Mouse (Mus musculus) kidney, postnatal 0 days (tissue): ENCODE measurements around the gene 2310022B05Rik. TPM values are rescaled to one million over a fixed set of nuclear protein-coding genes. Genes with fewer than 3 reads are reported as not detected.

Experiments
- ATAC-seq: fragments of 200-750 bp; cut with Nextera tagmentation; replicated peaks from 2 replicates; pipeline ENCODE4 v1.8.0; 2017; ENCODE audit warnings: low read depth, moderate number of reproducible peaks, moderate TSS enrichment, moderate library complexity; ENCODE audit not compliant: low FRiP score
- DNase-seq: peaks from one replicate; pipeline ENCODE4 v3.0.0-alpha.2; 2016; ENCODE audit warnings: low spot score
- H3K27ac ChIP-seq: fragments of 300-500 bp; sonication (generic); 2 replicates; pipeline ENCODE4 v1.5.1; 2014; ENCODE audit warnings: mild to moderate bottlenecking
- H3K27me3 ChIP-seq: fragments of 300-500 bp; sonication (generic); 2 replicates; pipeline ENCODE4 v1.6.1; 2014; ENCODE audit warnings: low read length, mixed read lengths; ENCODE audit not compliant: insufficient read depth
- H3K36me3 ChIP-seq: fragments of 300-500 bp; sonication (generic); 2 replicates; pipeline ENCODE4 v1.6.1; 2014; ENCODE audit warnings: low read length, mixed read lengths; ENCODE audit not compliant: insufficient read depth
- H3K4me1 ChIP-seq: fragments of 300-500 bp; sonication (generic); replicated peaks from 2 replicates; pipeline ENCODE4 v1.6.1; 2014; ENCODE audit warnings: antibody characterized with exemption, low read length, mixed read lengths; ENCODE audit not compliant: insufficient read depth
- H3K4me2 ChIP-seq: fragments of 300-500 bp; sonication (generic); 2 replicates; pipeline ENCODE4 v1.6.1; 2014; ENCODE audit warnings: mild to moderate bottlenecking, low read length, moderate library complexity, mixed read lengths
- H3K4me3 ChIP-seq: fragments of 300-500 bp; sonication (generic); replicated peaks from 2 replicates; pipeline ENCODE4 v1.5.1; 2014; ENCODE audit warnings: low read depth, low read length
- H3K9ac ChIP-seq: fragments of 300-500 bp; sonication (generic); 2 replicates; pipeline ENCODE4 v1.6.1; 2014; ENCODE audit warnings: low read depth, low read length
- H3K9me3 ChIP-seq: fragments of 300-500 bp; sonication (generic); replicated peaks from 2 replicates; pipeline ENCODE4 v1.6.1; 2016; ENCODE audit warnings: low read length, inconsistent platforms, mixed read lengths
- CTCF ChIP-seq: IDR thresholded peaks from 2 replicates; pipeline ENCODE4 v1.5.1; 2016; ENCODE audit warnings: antibody characterized with exemption, low read depth, mild to moderate bottlenecking, moderate library complexity
- WGBS: fragments of 180-500 bp; shearing (Covaris S2); extraction: QIAGEN DNeasy Blood & Tissue Kit; methylation state at CpG from one replicate; pipeline ENCODE4 v1.1.7; 2014; 5-methylcytosine and 5-hydroxymethylcytosine counted together
- polyA plus RNA-seq: library from polyadenylated mRNA; unstranded; fragments of >200 nt; fragmentation: Nextera tagmentation; extraction: Ambion mirVana; gene quantifications from 2 replicates; pipeline ENCODE4 v1.2.1, GENCODE M21; 2015

The 2310022B05Rik gene
- polyA plus RNA-seq, 1 experiment from 2014 or later = 32.0 TPM

DNA sequence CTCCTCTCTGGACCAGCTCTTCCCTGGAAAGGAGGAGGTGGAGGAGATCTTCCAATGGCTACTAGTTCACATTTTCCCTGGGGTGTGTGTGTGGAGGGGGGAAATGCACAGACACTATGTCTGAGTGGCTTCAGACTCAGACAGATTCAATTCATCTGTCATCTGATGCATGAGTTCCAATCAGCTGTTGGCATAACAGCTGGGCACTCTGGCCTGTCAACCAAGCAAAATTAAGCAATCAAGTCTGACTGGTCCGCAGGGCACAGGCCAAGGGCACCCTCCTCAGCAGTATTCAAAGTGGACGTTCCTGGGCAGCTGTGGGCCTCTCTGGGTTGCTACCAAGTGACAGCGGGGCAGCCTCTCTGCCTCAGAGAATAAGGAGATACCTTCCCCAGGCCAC, 5.6 kb upstream of the 2310022B05Rik start:
- Histone ChIP-seq H3K27me3 (no peaks in the 10 kb centered on the region), H3K4me1 (0 out of 2 replicates have a peak, but pooled peaks cover under 1% of the 10 kb centered on the region), H3K27ac (no peak overlapping the region), H3K36me3 (0 out of 2 replicates have a peak, but pooled peaks cover 6% of the 10 kb centered on the region), H3K9me3 (no peaks in the 10 kb centered on the region), H3K4me2 (no peak overlapping the region), H3K4me3 (no peak overlapping the region), H3K9ac (no peak overlapping the region)
- no peak for ATAC-seq
- DNase-seq = no peak
- 69% methylated on average over 3 of the region's 3 CpGs for WGBS
- no peak for TF ChIP-seq CTCF

DNA sequence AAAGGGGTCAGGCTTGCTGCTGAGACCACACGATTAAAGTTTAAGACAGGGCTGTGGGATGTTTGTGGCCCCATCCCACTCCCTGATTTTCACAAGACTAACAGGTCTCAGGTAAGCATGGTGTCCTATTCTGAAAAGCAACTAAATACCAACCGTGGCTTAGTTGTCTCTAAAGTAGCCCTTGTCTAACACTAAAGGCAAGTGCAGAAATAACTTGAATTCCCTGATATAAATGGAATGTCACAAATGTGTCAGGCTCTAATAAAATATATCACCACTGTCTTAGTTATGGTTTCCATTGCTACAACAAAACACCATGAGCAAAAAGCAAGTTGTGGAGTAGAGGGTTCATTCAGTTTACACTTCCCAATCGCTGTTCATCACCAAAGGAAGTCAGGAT, 1.2 kb upstream of the 2310022B05Rik start:
- H3K27me3 ChIP-seq = no peaks in the 10 kb centered on the region
- ATAC-seq (no peak), DNase-seq (peak; percentile 36)
- H3K4me3 ChIP-seq = no peak overlapping the region
- 57% methylated on average over 3 of the region's 3 CpGs for WGBS
- no peak overlapping the region for H3K4me2 ChIP-seq
- H3K36me3 ChIP-seq = no peaks in the 10 kb centered on the region
- peak overlapping the region; percentile 87; the same call in 1 of the 2 replicates for H3K27ac ChIP-seq
- peaks cover 11% of the 10 kb centered on the region; the same call in 1 of the 2 replicates for H3K4me1 ChIP-seq
- no peaks in the 10 kb centered on the region for H3K9me3 ChIP-seq
- no peak overlapping the region for H3K9ac ChIP-seq
- no peak for TF ChIP-seq CTCF

DNA sequence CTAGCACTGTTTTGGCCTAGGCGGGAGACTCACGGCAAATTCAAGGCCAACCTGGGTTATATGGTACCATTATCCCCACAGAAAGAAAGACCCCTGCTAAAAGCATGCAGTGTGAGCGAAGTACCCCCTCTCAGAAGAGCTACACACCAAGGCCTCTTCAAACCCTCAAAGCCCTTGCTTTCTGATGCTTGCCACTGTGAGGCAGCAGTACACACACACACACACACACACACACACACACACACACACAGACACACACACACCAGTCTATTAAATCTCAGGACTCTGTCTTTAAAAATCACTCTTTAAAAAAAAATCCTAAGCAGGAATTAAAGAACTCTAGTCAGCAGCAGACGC, 683 bp upstream of the 2310022B05Rik start:
- H3K9ac ChIP-seq = no peak overlapping the region
- no peaks in the 10 kb centered on the region for H3K36me3 ChIP-seq
- peak; percentile 26 for DNase-seq
- peak overlapping the region; percentile 80 for H3K4me2 ChIP-seq
- no peaks in the 10 kb centered on the region for H3K27me3 ChIP-seq
- peak overlapping the region; percentile 87 for H3K27ac ChIP-seq
- ATAC-seq = no peak
- no peak overlapping the region; the same call in 1 of the 2 replicates for H3K4me3 ChIP-seq
- H3K4me1 ChIP-seq = peaks cover 11% of the 10 kb centered on the region; the same call in 1 of the 2 replicates
- no peak for TF ChIP-seq CTCF
- WGBS = 49% methylated on average over 4 of the region's 4 CpGs
- H3K9me3 ChIP-seq = no peaks in the 10 kb centered on the region

GRCm38 (mm10) chr8:124662446-124663111, 590 bp downstream of the 2310022B05Rik start:
- under 1% methylated on average over 49 of the region's 49 CpGs for WGBS
- no peaks in the 10 kb centered on the region for H3K36me3 ChIP-seq
- H3K27ac ChIP-seq = peak overlapping the region; percentile 87
- DNase-seq (peak; percentile 33), ATAC-seq (peak; percentile 64)
- no peaks in the 10 kb centered on the region for H3K9me3 ChIP-seq
- peak overlapping the region; percentile 80 for H3K4me2 ChIP-seq
- peak overlapping the region; percentile 81 for H3K9ac ChIP-seq
- peaks cover 22% of the 10 kb centered on the region for H3K4me1 ChIP-seq
- H3K27me3 ChIP-seq = no peaks in the 10 kb centered on the region
- peak overlapping the region; percentile 73 for H3K4me3 ChIP-seq
- TF ChIP-seq CTCF = no peak

DNA sequence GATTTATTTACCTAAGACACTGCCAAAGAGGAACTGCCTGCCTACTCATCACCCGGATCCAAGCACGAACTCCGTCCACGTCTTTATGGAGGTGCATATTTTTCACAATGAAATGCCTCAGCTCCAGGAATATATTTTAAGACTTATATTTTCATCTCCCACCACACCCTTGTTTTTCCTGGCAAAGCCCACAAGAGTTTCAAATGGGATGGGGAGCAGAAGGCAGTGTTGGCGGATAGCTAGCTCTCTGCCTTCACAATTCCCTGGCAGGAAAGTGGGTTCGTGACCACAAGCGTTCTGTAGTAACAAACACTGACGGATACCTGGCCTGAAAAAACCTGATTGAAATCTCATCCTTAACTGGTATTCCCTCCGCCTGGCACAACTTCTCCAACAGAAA, 1.4 kb downstream of the 2310022B05Rik start:
- TF ChIP-seq CTCF = no peak
- peaks cover 22% of the 10 kb centered on the region for H3K4me1 ChIP-seq
- no peaks in the 10 kb centered on the region for H3K27me3 ChIP-seq
- 21% methylated on average over 9 of the region's 9 CpGs for WGBS
- H3K4me3 ChIP-seq = peak overlapping the region; percentile 73
- no peaks in the 10 kb centered on the region for H3K9me3 ChIP-seq
- peak overlapping the region; percentile 81 for H3K9ac ChIP-seq
- ATAC-seq = no peak
- H3K36me3 ChIP-seq = no peaks in the 10 kb centered on the region
- peak; percentile 39 for DNase-seq
- H3K4me2 ChIP-seq = peak overlapping the region; percentile 80
- peak overlapping the region; percentile 87 for H3K27ac ChIP-seq

DNA sequence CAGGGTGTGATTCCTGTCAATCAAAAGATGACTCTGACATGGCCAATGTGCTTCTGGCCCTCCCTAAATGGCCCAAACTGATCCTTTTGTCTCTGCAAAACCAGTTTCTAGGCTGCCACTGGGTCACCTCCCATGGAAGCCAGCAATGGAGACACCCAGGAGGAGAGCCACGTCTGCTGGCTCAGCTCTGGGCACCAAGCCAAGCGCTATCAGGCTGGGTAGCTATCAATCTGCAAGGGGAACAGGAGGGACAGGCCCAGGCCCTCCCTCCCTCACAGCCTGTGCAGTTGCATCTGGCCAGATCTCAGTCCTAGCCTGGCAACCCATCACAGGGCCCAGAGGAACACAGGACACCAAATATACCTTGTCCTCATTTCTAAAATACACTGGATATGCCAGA, 4.8 kb downstream of the 2310022B05Rik start:
- Histone ChIP-seq H3K9ac (no peak overlapping the region), H3K4me1 (peaks cover 31% of the 10 kb centered on the region), H3K36me3 (no peaks in the 10 kb centered on the region), H3K4me2 (0 out of 2 replicates have a peak overlapping the region, but pooled peaks have one; percentile 3), H3K27ac (no peak overlapping the region), H3K9me3 (no peaks in the 10 kb centered on the region), H3K27me3 (no peaks in the 10 kb centered on the region), H3K4me3 (no peak overlapping the region)
- DNase-seq (no peak), ATAC-seq (no peak)
- TF ChIP-seq CTCF = no peak
- 25% methylated on average over 2 of the region's 2 CpGs for WGBS

- H3K27me3 ChIP-seq = no peaks in the 10 kb centered on the region
- no peak overlapping the region for H3K4me2 ChIP-seq
- no peak overlapping the region for H3K9ac ChIP-seq
- ATAC-seq = no peak
- H3K27ac ChIP-seq = no peak overlapping the region
- 79% methylated on average over 7 of the region's 7 CpGs for WGBS
- no peak for TF ChIP-seq CTCF
- no peaks in the 10 kb centered on the region for H3K36me3 ChIP-seq
- DNase-seq = no peak
- H3K4me3 ChIP-seq = no peak overlapping the region
- H3K9me3 ChIP-seq = no peaks in the 10 kb centered on the region
- peaks cover 35% of the 10 kb centered on the region for H3K4me1 ChIP-seq
These were observed 5.2 kb downstream of the 2310022B05Rik start for GRCm38 (mm10) chr8:124657961-124658360.
